Comparison of ENCODE assay signal across 8 mouse cellular contexts in the genomic region with DNA sequence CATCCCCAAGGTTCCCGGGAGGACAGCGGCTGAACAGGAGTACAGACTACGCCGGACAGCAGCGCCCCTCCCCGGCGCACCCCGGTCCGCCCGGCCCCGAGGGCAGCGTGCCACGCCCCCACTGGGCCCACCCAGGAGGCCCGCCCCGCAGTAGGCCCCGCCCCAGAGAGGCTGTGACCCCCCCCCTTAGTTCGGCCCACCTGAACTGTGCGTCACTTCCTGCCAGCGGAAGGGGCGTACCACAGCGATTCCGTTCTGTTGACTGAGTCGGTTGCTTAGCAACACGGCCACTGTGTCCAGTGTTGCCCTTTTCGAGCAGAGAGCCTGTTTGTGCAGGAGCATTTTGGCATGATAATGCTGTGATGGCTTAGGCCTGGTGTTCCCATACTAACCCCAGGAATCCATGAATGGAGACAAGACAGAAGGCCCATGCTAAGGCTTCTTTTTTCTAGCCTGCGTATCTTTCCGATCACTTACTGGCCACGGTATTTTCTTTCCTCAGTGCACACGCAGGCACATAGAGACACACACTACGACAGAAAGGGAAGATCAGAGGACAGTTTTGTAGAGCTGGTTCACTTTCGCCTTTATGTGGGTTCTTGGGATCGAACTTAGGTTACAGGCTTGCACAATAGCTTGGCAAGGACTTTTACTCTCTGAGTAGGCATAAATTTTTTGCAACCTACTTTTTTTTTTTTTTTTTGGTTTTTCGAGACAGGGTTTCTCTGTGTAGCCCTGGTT. TPM values are rescaled to one million over a fixed set of nuclear protein-coding genes. Genes with fewer than 3 reads are reported as not detected.
DNase-seq lines count a peak whose midpoint lies in the region; ATAC-seq and TF ChIP-seq lines count a peak whose summit lies in the region.

A gene (minus strand): TSS at position 142 of the 741 bp plus-strand sequence.

- peak; percentile 83 for ATAC-seq in G1E (ENCODE audit: extremely low read depth, insufficient number of reproducible peaks, low FRiP score, poor library complexity, severe bottlenecking)
- peak; percentile 97 for ATAC-seq in forebrain, postnatal 0 days
- peak; percentile 96 for ATAC-seq in neural tube, embryonic 14.5 days (ENCODE audit: low read depth)

- H3K27ac ChIP-seq in cerebellum, adult 2 months (ENCODE audit: insufficient read depth, low read length): peak within 1 kb of the TSS; percentile 5; the same call in 1 of the 2 replicates
- peak within 1 kb of the TSS; percentile 79 for H3K27ac ChIP-seq in forebrain, postnatal 0 days (ENCODE audit: low read depth, low read length)
- peak within 1 kb of the TSS; percentile 85 for H3K27ac ChIP-seq in neural tube, embryonic 14.5 days (ENCODE audit: low read depth, low read length)

- WGBS in cerebellum, adult 2 months: 5% methylated on average over 30 of the region's 33 CpGs
- WGBS in forebrain, postnatal 0 days: 6% methylated on average over 30 of the region's 33 CpGs
- 6% methylated on average over 33 of the region's 33 CpGs for WGBS in neural tube, embryonic 14.5 days

- TF ChIP-seq CTCF in G1E (IDR thresholded peaks at IDR 0.05; ENCODE audit: low read depth, low read length): no peak
- TF ChIP-seq CTCF in cerebellum, adult 2 months (IDR thresholded peaks at IDR 0.05; ENCODE audit: borderline replicate concordance, insufficient read depth, low read depth, low read length): no peak
- TF ChIP-seq CTCF in forebrain, postnatal 0 days (IDR thresholded peaks at IDR 0.05; ENCODE audit: low read depth): 0 out of 2 replicates have a peak, but pooled peaks have one; percentile 18

- 0 out of 2 replicates have a peak, but pooled peaks cover 5% of the 10 kb centered on the region for H3K9me3 ChIP-seq in G1E (replicated peaks)
- no peaks in the 10 kb centered on the region for H3K9me3 ChIP-seq in forebrain, postnatal 0 days (ENCODE audit: low read length)
- no peaks in the 10 kb centered on the region for H3K9me3 ChIP-seq in neural tube, embryonic 14.5 days (ENCODE audit: control insufficient read depth, low read length)

- peak within 1 kb of the TSS; percentile 79 for H3K4me3 ChIP-seq in G1E (ENCODE audit: low read depth, low read length)
- peak within 1 kb of the TSS; percentile 77 for H3K4me3 ChIP-seq in cerebellum, adult 2 months (replicated peaks; ENCODE audit: insufficient read depth, low read depth, low read length)
- H3K4me3 ChIP-seq in forebrain, postnatal 0 days (ENCODE audit: low read depth, low read length): peak within 1 kb of the TSS; percentile 63
- H3K4me3 ChIP-seq in neural tube, embryonic 14.5 days (ENCODE audit: low read depth, low read length): peak within 1 kb of the TSS; percentile 79

- TF ChIP-seq POLR2A in cerebellum, adult 2 months (IDR thresholded peaks at IDR 0.05; ENCODE audit: borderline replicate concordance, insufficient read depth, low read length): peak; percentile 54; the same call in 1 of the 2 replicates

- H3K4me1 ChIP-seq in G1E (ENCODE audit: insufficient read depth, low read depth, low read length): peaks cover 53% of the 10 kb centered on the region
- no peaks in the 10 kb centered on the region for H3K4me1 ChIP-seq in cerebellum, adult 2 months (ENCODE audit: control insufficient read depth, insufficient read depth, low read length)
- no peaks in the 10 kb centered on the region for H3K4me1 ChIP-seq in forebrain, postnatal 0 days (ENCODE audit: insufficient read depth)
- peaks cover 3% of the 10 kb centered on the region; the same call in 1 of the 2 replicates for H3K4me1 ChIP-seq in neural tube, embryonic 14.5 days (ENCODE audit: control insufficient read depth, insufficient read depth, low read length)

- intact Hi-C loops in heart, postnatal 36 days (cut with DNase I): loop anchor here (5.0 to 10.0 kb wide), 3 partner anchors 107 to 961 kb away; a partner anchor contains a TSS

- peak within 1 kb of the TSS; percentile 73 for H3K4me2 ChIP-seq in forebrain, postnatal 0 days (ENCODE audit: low read depth)
- peak within 1 kb of the TSS; percentile 76 for H3K4me2 ChIP-seq in neural tube, embryonic 14.5 days (ENCODE audit: low read depth, low read length)

- DNase-seq in G1E (ENCODE audit: low spot score): peak; percentile 85
- peak; percentile 91 to 96 for DNase-seq in cerebellum, adult 2 months
- peak; percentile 96 for DNase-seq in forebrain, postnatal 0 days
- peak; percentile 92 for DNase-seq in heart, postnatal 36 days
- peak; percentile 86 to 95 for DNase-seq in layer of hippocampus, adult 18-20 months (ENCODE audit: low spot score in 2 of 2)
- peak; percentile 95 to 96 for DNase-seq in lung, adult 18-20 months
- DNase-seq in testis, postnatal 10 days (ENCODE audit: low spot score): peak; percentile 97

- no peaks in the 10 kb centered on the region for H3K27me3 ChIP-seq in G1E (ENCODE audit: insufficient read depth, low read length)
- no peaks in the 10 kb centered on the region for H3K27me3 ChIP-seq in cerebellum, adult 2 months (ENCODE audit: control insufficient read depth, insufficient read depth, low read length)
- no peaks in the 10 kb centered on the region for H3K27me3 ChIP-seq in forebrain, postnatal 0 days (ENCODE audit: insufficient read depth, low read length)
- H3K27me3 ChIP-seq in neural tube, embryonic 14.5 days (ENCODE audit: control insufficient read depth, insufficient read depth, low read length): no peaks in the 10 kb centered on the region

- no peaks in the 10 kb centered on the region for H3K36me3 ChIP-seq in G1E (replicated peaks)
- no peaks in the 10 kb centered on the region for H3K36me3 ChIP-seq in forebrain, postnatal 0 days (ENCODE audit: insufficient read depth)
- H3K36me3 ChIP-seq in neural tube, embryonic 14.5 days (ENCODE audit: control insufficient read depth, insufficient read depth, low read length): no peaks in the 10 kb centered on the region

- peak within 1 kb of the TSS; percentile 61 for H3K9ac ChIP-seq in forebrain, postnatal 0 days
- H3K9ac ChIP-seq in neural tube, embryonic 14.5 days (replicated peaks; ENCODE audit: low read depth, low read length): peak within 1 kb of the TSS; percentile 78

RNA-seq across cellular contexts. Expression of the gene that starts here (rescaled TPM):
- total RNA-seq in G1E (2014; fragmentation: Nextera tagmentation) (5.5 and 7.0 TPM in 2 replicates), G1E (2017) (3.0 and 3.2 TPM in 2 replicates)
- polyA plus RNA-seq in G1E (2012): 2.9 and 4.2 TPM in 2 replicates
- polyA plus RNA-seq in cerebellum, adult 2 months (2012; rRNA removed): 30.3 and 34.3 TPM in 2 replicates
- 18.3 and 20.1 TPM in 2 replicates for total RNA-seq in forebrain, postnatal 0 days (2014; rRNA removed)
- polyA plus RNA-seq in forebrain, postnatal 0 days (2015; fragmentation: Nextera tagmentation; extraction: Ambion mirVana): 22.7 and 28.9 TPM in 2 replicates
- 100 to 1,000 TPM; 128 to 142 TPM for total RNA-seq in heart, postnatal 36 days (2021)
- 10 to 100 TPM; 19.6 to 21.4 TPM for total RNA-seq in layer of hippocampus, adult 18-20 months (2021)
- 25.3 and 31.5 TPM in 2 replicates for polyA plus RNA-seq in neural tube, embryonic 14.5 days (2014; fragmentation: Nextera tagmentation; extraction: Ambion mirVana)

Comparison
In these comparisons a context has a peak if more than half of its experiments do, and no peak if none do; other contexts are left out.
1. Peak in every context shown above with its lines: DNase-seq, ATAC-seq, H3K4me3 ChIP-seq and H3K27ac ChIP-seq.
2. H3K27ac ChIP-seq: peak in every context shown above with its lines; median percentile 85 in neural tube, embryonic 14.5 days; 79 in forebrain, postnatal 0 days; 5 in cerebellum, adult 2 months.